Mouse (Mus musculus) ZHBTc4 (cell line): ENCODE data around the gene Plpp4.

Experiments used
- DNase-seq: peaks from one replicate; pipeline ENCODE4 v3.0.0-alpha.2; 2011; ENCODE audit warnings: low read depth, low spot score

Plpp4 gene

GRCm38 (mm10) chr7:129256621-129257373 is at the start of gene Plpp4:
Gene Plpp4, plus strand, starts transcription at chr7:129257031.
- peak; percentile 62 for DNase-seq

DNA sequence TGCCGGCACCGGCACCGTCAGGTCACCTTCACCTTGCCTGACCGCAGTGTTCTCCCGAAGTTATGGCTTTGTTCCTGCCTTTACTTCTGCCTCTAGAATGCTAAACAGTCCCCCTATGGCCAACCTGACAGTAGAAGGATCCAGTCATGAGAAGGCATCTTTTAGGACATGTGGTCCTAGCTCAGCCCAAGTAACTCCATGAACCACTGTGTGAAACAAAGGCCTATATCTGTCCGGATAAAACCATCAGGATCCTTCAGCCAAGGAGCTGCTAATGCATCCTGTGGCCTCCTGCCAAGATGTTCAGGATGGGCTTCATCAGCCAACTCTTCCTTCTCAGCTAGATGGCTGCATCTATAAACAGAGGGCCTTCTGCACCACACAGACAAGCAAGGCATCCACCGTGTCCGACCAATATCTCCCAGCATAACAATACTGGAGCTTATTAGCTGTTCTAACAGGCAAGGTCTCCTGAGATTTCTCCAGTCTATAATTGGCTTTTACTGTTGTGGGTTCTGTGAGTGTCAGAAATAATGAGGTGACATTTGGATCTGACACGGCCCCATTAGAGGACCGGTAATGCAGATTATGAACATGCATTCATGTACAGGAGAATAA is 40.8 kb upstream of the Plpp4 start:
- DNase-seq, result no peak

DNA sequence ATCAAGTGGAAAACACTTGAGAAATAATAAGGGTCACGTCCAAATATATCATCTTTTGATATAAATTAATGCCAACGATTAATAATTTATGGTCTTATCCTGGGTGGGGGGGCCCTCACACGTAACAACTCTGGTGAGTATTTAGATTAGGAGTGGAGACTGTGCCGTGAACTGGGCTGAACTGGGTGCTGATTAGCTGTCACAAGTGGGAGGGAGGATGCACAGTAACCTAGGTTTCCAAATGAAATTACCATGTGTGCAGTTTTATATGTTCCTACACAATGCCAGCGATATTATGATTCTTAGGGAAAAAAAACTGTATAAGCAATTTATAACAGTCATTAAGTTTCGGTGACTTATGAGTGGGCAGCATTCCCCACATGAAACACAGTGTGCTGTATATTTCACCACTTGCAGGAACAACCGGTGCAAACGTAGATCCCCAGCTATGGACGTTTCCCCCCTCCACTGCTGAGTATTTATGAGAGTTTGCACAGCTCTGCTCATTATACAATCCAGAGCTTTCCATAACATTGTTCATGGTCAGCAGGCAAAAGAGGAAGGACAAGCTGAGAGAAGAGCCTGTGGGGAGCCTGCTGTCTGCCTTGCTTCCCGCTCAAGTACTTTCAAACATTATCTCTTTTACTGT is 40.2 kb upstream of the Plpp4 start:
- no peak for DNase-seq

DNA sequence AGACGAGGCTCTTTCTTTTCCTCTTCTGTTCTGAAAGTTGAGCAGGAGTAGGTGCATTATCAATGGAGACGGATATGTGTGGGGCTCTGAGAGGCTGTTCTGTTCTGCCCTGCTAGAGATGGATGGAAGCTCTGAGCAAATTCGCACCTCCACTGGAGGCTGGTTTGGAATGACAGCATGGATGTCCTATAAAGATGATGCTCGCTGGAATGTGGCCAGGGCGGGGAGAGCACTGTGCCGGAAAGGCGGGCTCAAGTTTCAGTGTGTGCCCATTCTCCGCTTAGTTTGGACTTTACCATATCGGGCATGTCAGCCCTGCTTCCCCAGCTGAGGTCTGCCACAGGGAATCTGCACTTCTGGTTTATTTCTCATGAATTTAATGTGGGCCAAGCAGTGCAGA is 35.9 kb upstream of the Plpp4 start:
- peak; percentile 24 for DNase-seq

- no peak for DNase-seq
These were observed 35.2 kb upstream of the Plpp4 start for GRCm38 (mm10) chr7:129221649-129222048.

GRCm38 (mm10) chr7:129235410-129235809 is 21.4 kb upstream of the Plpp4 start:
- peak; percentile 46 for DNase-seq

- DNase-seq, result no peak
These were observed 20.8 kb upstream of the Plpp4 start for GRCm38 (mm10) chr7:129235995-129236394.

DNA sequence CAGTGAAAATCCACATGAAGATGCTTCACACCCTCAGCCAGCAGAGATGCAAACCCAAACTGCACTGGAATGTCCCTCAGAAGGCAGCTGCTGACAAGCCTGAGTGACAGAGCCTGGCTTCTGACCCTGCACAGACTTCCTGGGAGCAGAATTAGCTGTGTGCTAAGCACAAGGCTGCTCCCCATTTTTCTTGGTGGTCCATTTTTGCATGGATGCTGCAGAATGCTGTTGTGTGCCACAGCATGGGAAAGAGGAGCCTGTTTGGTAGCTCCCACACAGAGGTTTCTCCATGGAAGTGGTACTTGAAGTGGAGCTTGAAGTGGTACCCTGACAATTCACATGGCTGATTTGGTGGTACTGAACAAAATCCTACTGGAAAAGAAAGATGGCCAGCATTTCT is 5.8 kb upstream of the Plpp4 start:
- DNase-seq, result no peak

DNA sequence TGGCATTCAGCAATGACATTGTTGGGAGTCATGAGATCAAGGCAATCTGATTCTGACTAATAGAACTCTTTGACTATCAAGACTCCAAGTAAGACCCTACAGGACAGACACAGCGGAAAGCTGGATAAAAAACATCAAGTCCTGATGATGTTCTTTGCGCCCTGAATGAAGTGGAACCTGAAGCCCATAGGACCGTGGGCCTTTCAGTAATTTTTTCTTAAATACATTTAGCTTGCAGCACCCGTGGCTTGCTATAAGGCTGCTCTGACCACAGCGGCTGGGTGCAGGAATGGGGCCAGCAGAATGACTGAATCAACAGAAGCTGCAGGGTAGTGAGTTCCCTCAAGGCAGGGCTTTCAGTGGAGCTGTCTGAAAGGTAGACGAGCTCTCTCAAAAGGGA is 3.4 kb upstream of the Plpp4 start:
- DNase-seq, result no peak

GRCm38 (mm10) chr7:129254126-129254525 is 2.7 kb upstream of the Plpp4 start:
- no peak for DNase-seq

- DNase-seq, result no peak
These were observed 1.4 kb upstream of the Plpp4 start for GRCm38 (mm10) chr7:129255406-129255805.

GRCm38 (mm10) chr7:129257374-129258018 is 665 bp downstream of the Plpp4 start:
- DNase-seq, result peak; percentile 41

DNA sequence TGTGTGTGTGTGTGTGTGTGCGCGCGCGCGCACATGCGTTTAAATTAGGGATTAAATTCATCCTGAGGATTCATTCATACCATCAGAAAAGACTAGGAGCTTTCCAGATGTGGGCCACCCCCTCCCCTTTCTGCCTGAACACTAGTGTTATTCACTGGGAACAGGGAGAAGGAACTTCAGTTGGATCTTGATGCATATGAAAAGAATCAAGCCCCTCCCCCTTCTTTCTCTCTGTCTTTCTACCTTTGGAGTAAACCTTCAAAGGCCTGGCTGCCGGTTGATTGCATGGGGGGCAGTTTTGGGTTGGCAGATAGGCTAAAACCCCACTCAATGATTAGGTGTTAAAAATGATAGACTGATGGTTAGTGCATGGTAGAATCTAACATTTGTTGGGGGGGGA is 1.5 kb downstream of the Plpp4 start:
- peak; percentile 60 for DNase-seq

DNA sequence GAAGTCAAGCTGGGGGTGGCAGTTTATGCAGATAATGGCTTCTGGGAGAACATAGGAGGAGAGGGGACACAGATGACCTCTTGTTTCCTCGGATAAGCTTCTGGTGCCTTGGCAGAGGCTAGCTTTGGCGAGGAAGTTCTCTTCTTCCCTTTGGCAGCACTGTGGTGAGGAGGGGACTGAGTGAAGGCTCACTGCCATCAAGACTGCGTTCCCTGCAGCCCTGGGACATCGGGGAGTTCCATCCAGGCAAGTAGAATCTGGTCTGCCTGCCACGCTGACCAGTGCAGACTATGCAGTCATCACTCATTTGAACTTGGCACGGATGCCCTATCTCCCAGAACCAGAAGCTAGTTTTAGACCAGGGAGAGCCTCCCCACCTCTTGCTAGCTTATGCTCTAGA is 2.4 kb downstream of the Plpp4 start:
- DNase-seq, result no peak

- no peak for DNase-seq
These were observed 17.0 kb downstream of the Plpp4 start for GRCm38 (mm10) chr7:129273867-129274266.

GRCm38 (mm10) chr7:129274726-129275125 is 17.9 kb downstream of the Plpp4 start:
- no peak for DNase-seq

DNA sequence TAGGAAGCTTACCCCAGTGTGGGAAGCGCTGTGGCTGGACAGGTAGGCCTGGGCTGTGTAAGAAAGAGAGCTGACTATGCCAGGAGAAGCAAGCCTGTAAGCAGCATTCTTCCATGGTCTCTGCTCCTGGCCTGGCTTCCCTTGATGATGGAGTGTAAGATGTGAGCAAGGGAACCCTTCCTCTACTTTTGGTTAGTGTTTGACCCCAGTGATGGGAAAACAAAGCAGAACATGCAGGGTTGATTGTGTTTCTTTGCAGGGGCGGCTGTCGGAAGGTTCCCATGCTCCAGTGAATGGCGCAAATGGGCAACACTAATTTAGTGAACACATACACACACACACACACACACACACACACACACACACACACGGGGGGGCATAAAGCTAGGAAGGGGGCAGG is 20.9 kb downstream of the Plpp4 start:
- DNase-seq, result no peak

GRCm38 (mm10) chr7:129278801-129279200 is 22.0 kb downstream of the Plpp4 start:
- no peak for DNase-seq

DNA sequence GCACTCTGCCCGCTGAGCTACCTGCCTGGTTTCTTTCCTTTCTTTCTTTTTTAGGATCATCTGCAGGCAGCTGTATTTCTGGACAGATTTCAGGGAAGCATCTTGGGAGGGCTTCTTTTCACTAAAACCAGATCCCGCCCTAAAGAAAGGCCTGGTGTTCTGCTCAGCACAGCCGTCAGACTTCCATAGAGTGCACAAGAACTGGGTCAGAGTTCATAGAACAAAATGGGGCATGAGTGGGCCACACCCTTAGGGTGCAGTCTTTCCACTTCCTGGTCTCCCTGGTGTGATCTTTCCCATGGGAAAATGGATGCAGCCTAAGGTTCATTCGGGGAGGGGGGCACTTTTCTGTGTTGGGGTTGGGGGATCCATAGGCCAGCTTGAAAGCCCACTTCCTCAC is 22.4 kb downstream of the Plpp4 start:
- DNase-seq, result peak; percentile 24

- no peak for DNase-seq
These were observed 25.1 kb downstream of the Plpp4 start for GRCm38 (mm10) chr7:129281966-129282365.

GRCm38 (mm10) chr7:129285186-129285868 is 28.5 kb downstream of the Plpp4 start:
- no peak for DNase-seq

- peak; percentile 40 for DNase-seq
These were observed 36.4 kb downstream of the Plpp4 start for GRCm38 (mm10) chr7:129293211-129293610.
